Mouse (Mus musculus) left cerebral cortex, adult 18-20 months (tissue): ENCODE results near the gene Fgf14. TPM values are rescaled to one million over a fixed set of nuclear protein-coding genes. Genes with fewer than 3 reads are reported as not detected.
A peak's percentile ranks its signal among the peaks of the same experiment; 100 is the strongest.
"Not testable (repeated sequence)": the region's sequence is repeated elsewhere in the genome, so short reads cannot be mapped to it uniquely, and the experiment has no call there.

ENCODE experiments used
- DNase-seq, 2 experiments: peaks; one replicate each; pipeline ENCODE4 v3.0.0; 2021 to 2022; ENCODE audit warnings: low spot score in 2 of 2, mixed read lengths in 1 of 2
- total RNA-seq, 2 experiments: library from RNA; stranded (reverse); gene quantifications; 2 replicates each; pipeline ENCODE4 v1.2.3; 2021

The Fgf14 gene
- total RNA-seq, 2 experiments from 2014 or later = 53.5 to 54.5 TPM

DNA sequence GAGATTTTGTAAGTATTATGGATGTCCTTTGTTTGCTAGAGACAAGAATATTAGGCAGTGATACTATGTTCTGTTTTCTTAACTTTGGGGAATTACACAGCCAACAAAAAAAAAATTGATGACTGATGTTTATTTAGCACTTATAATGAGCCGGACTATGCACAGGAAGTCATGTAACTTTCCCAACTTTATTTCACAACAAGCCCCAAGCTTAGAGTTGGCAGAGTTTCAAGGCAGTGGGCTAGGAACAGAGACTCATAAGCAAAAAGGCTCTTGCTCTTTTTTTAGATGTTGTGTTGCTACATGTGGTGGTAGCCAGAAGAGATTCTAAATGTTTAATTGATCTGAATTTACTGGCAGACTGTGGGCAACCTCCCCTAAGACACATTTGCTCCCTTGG is 191.7 kb downstream of the Fgf14 start:
- DNase-seq = peak in 1 of 2 experiments; percentile 12

DNA sequence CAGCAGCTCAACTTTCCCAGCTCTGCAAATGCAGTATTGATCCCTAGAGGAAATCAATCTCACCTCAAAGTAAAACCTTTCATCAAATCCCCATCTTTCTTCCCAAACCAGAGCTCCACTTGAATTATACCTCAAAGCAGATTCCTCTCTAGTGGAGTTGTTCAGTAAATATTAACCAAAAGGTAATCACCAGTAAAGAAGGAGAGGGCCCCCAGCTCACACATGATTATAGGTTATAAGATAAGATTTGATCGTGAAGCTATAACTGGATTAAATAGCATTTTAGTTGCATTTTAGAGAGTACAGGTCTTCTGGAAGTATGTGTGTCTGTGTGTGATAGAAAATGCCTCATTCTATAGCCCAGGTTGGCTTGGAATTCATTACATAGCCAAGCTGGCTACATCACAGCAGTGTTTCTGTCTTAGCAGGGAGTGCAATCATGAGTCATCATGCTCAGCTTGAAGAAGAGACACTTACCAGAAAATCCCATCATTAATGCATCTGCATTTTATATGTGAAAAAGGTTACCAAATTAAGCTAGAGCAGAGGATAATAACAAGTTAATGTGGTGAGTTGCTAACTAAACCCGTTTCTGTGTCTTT is 202.8 kb downstream of the Fgf14 start:
- no peak for DNase-seq

DNA sequence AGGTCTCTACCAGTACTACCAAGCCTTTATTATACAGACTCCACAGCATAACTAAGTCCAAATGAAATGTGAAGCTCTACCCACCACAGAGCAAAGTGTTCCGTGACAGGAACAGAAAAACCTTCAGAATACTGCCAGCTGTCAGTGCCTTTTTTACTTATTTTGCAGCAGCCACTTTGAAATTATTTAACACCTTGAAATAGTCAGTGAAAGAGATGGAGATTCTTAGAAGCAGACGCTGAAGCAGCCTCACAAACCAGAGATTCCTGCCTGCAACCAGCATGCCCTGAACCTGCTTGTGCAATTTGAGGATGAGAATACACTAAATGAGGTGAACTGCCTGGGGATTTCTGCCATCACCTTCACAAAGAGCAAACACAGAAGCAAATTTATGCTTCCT is 206.0 kb downstream of the Fgf14 start:
- no peak for DNase-seq

DNA sequence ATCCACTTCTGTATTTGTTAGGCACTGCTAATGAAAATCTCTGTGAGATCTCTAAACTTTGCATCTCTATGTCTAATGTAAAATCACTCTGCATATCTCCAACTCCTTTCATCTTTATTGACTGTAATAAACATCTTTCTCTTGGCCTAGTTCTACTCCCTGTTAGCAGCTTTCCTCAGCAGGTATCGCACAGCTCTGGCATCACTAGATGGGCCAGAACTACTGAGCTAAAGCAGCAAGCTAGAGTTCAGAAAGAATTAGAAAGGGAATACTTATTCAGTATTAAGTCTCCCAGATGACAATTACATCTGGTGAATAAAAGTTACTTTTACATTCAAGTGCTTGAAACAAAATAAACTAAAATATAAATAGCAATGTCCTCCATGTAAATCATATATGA is 221.8 kb downstream of the Fgf14 start:
- no peak for DNase-seq

DNA sequence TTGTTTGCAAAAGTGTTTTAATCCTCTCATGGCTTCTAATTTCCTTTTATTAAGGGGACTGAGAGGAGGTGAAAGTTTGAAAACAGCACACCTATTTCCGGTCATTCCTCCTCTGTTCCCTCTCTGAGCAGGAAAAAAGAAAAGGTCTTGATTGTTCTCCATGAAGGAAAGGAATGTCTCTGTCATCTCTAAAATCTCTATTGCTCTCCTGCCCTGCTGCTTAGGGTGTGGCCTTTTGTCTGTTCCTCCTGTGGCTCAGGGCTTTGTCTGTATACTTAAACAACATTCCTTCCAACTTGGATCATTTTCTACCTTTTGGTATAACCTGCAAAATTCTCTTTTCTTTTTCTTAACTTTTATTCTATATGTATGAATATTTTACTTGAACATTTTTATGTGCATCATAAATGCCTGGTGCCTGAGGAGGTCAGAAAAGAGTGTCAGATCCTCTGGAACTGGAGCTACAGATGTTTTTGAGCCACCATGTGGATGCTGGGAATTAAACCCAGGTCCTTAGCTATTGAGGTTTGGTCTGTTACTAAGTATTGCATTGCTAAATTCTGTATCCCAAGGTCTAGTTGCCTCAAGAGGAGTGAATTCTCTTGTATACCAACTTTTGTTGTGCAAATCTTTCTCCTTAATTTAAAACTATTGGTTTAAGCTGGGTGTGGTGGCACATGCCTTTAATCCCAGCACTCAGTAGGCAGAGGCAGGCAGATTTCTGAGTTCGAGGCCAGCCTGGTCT is 230.7 kb downstream of the Fgf14 start:
- DNase-seq = no peak

DNA sequence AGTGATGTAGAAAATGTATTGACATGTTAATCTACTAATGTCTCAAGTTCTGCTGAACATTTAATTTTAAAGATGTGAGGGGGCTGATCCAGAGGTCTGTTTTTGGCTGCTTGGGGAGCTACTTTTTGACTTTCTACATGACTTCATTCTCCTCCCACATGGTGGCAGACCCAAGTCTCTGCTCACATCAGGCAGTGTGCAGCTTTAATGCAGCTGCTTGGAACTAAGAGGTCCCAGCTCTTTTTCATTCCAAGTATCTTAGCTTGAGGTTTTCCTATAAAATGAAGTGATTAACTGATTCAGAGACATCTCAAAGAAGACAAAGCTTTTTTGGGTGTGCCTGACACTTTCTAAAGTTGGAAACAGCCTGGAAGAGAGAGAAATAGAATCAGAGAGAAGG is 232.1 kb downstream of the Fgf14 start:
- DNase-seq = no peak

DNA sequence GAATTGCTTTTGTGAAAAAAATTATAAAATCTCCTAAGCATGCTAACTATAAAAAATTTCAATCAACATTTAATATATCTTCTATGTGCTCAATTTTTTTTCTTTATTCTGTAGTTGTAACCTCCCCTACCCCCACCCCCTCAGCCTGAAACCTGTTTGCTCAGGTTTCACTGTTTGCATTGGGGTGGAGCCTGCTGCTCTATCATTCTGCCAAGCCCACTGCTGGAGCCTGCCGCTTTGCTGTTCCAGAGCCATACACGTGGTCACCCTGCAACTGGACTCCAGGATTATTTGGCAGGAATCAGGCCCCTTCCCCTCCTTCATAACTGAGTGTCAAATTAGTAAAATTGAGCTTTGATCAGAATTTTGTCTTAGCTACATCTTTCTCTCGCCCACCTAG is 237.6 kb downstream of the Fgf14 start:
- not testable (repeated sequence) for DNase-seq

DNA sequence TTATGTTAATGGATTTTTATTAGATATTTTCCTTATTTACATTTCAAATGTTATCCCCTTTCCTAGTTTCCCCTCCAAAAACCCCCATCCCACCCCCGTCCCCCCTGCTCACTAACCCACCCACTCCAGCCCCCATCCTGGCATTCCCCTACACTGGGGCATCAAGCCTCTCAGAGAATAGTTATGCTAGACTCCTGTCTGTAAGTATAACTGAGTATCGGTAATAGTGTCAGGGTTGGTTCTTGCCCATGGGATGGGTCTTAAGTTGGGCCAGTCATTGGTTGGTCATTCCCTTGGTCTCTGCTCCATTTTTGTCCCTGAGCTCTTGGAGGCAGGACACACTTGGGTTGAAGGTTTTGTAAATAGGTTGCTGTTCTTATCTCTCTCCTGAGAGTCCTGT is 265.0 kb downstream of the Fgf14 start:
- no peak for DNase-seq

DNA sequence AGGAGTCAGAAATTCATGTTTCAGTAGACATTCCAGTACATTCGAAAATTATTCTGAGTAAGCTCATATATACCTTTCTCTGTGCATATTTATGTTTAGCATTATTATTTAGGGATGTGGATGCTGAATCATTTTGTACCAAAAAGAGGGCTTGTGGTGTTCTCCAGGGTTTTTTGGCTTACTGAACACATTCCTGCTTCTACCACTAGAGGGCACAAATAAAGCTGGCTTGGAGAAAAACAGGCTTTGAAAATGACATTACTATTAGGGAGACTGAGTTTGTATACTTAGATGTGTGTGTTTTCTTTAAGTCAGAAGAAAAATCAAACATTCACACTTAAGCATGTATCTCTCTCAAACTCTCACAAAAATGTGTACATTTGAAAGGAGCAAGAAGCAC is 266.0 kb downstream of the Fgf14 start:
- peak in 1 of 2 experiments; percentile 22 for DNase-seq

DNA sequence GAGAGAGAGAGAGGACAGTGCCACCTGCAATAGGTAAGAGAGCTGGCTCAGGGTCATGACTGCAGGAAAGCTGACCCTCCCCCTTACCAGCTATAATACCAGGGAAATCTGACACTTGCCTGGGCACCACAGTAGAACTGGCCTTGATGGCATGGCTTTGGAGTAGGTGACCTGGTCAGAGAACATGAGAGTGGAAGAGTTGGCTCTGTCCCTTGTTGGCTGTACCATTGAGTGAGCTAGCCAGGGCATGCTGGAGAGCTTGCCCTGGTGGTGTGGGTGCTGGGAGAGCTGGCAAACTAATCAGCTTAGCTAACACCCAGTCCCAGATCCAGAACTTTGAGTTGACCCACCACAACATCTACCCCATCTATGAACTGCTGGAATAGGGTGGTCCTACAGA is 348.5 kb downstream of the Fgf14 start:
- no peak for DNase-seq

DNA sequence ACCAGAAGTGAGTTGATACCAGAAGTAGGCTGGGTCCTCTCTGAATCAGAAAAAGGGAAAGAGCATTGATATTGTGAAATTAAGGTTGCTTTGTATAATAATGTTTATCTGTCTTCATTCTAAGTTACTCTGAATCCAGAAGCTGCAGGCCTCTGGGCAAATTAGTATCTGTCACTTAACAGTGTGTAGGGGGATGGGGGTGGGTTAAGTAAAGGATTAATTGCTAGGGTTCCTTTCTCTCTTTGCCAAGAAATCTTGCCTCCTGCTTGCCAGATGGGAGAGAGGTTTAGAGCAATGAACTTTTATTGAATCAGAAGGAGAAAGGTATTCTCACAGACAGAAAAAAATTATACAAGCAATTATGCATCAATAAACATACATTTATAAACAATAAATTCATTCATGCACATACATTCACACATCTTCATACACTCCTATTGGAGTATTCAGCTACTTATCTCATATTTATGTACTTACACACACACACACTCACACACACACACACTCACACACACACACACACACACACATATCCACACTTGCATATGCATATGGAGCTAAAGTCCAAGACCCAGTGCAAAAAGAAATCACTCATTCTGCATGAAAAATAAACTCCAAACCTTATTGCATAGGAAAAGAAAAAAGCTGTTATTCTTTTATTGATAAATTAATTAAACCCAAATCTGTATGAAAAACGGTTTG is 357.8 kb downstream of the Fgf14 start:
- no peak for DNase-seq

DNA sequence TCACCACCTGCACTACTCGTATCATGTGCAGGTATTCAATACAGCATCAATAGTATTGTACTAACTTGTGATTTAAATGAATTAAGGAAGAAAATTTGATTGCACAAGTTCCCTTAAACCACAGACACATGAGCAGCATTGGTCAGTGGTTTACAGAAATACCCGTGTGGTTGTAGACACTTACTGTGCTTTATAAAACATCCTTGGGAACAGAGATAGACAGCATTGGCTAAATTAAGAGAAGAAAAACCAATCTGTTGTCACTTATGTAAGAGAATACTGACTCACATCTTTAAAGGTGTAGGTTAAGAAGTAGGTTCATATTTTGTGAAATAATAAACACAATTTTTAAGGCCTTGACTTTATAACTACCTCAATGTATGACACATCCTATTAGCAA is 361.4 kb downstream of the Fgf14 start:
- no peak for DNase-seq

DNA sequence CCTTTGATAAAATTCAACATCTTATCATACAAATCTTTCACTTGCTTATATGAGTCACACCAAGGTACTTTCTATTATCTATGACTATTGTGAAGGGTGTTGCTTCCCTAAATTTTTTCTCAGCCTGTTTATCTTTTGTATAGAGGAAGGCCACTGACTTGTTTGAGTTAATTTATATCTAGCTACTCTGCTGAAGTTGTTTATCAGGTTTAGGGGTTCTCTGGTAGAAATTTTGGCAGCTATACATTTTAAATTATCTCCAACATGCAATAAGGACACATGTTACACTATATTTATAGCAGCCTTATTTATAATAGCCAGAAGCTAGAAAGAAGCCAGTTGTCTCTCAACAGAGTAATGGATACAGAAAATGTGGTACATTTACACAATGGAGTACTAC is 389.9 kb downstream of the Fgf14 start:
- DNase-seq = no peak

DNA sequence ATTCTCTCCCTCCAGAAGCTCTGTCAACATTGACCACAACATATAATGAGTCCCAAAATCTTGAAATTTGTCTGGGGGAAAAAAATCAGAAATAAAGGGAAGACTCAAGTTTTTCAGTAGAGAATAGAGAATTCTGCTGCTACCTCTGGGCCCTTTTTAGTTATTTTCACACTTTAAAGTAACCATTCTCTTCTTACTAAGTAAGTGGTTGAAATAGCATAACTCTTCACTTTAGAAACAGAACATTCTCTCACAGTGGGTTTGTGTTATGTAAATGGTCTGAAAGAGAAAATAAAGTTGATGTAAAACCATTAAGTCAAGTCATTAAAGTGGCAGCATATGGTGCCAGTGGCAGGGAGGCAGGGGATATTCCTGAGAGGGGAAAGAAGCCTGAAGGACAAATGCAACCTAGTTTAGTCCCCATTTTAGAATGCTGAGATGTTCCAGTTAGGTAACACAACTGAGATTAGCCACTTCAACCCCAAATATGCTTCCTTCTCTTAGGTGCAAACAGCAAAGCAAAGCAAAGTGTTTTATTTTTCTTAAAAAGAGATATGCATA is 398.5 kb downstream of the Fgf14 start:
- DNase-seq = no peak

DNA sequence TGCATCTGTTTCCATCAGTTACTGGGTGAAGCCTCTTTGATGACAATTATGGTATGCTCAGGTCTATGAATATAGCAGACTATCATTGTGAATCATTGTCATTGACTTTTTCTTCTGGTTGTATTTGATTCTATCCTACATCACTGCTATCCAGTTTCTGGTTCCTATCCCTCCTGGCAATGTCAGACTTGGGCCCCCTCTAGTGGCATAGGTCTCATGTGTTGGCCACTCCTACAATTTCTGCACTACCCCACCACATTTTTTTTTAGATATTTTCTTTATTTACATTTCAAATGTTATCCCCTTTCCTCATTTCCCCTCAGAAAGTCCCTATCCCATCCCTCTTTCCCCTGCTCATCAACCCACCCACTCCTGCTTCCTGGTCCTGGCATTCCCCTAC is 409.9 kb downstream of the Fgf14 start:
- DNase-seq = no peak

DNA sequence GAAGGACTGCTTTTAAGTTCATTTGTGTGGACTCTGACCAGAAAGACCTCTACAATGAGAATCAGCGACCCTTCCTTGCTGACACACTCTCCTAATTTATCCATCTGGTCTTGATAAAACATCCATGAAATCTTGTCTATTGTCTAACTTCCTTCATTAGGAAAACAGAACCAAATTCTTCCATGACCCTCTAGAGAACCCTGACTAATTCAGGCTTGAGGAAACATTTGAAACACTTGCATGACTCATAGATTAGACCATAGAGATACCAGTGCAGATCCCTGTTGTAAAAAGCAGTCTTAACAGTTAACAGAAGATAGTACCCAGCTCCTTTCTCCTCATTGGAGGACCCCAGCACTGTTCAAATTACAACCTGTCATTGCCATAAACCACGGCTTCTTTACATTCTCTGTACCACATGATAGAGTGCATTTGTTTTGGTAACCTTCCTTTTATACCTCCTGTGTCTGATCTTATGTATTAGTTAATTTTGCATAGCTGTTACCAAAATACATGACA is 412.3 kb downstream of the Fgf14 start:
- DNase-seq = no peak

DNA sequence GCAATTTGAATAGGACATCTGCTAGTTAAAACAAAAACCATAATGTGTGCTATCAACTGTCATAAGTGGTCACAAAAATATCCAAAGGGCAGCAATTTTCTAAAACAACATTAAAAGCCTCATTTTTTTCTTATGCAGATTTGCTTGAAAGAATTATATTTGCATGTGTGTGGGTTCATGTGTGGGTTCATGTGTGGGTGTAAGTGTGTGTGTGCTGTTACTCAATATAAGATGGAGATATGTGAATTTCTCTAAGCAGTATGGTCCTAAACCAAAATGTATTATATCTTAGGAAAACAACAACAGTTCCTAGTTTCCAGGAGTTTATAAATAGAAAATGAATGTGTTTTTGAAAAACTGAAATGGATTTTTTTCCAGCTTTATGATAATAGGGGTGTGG is 413.7 kb downstream of the Fgf14 start:
- DNase-seq = peak in 1 of 2 experiments; percentile 9

DNA sequence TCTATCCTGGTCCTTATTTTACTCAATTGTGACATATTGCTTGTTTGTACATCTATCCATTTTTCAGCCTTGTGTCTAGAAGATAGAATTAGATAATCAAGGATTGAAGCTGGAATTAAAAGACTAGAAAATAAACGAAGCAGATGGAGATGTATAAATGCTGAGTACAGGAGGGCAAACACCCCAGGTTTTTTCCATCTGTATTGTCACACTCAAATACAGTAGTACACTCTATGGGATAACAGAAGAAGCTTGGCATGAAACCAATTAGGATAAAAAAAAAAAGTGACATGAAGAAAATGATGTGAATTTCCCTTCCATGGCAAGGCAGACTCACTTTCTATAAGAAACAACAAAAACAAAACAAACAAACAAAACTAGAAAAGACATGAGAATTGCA is 429.4 kb downstream of the Fgf14 start:
- no peak for DNase-seq

DNA sequence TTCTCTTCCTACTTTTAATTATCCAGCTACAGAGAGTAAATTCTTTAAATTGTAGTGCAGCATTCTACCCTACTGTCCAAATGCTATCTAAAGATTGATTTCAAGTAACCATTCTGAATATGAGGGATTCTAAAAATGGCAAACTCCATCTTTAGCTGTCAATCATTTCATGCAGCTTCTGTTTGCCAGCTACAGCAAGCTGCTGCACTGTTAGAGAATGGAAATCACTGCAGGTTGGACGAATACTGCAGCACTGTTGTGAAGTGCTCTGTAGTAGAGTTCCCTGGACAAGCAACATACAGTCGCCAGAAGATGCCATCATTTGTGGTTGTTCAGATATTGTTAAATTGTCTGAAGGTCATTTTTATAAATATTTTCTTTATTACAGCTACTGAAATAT is 453.5 kb downstream of the Fgf14 start:
- DNase-seq = no peak

DNA sequence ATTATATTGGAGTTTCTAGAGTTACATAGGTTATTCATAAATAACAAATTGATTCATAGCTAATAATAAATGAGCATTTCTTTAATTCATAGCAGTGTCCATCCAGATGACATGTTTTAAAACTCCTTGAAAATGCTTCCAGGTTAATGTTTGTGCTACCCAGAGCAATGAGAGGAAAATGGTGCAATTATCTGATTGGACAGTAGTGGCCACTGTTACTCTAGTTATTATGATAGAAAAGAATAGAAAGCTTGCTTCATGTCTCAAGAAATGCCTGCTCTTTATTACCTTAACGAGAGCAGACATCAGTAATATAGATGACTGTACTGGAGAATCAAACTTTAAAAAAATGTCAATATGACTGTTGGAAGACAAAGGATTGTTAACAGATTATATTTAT is 454.5 kb downstream of the Fgf14 start:
- peak in 1 of 2 experiments; percentile 42 for DNase-seq

DNA sequence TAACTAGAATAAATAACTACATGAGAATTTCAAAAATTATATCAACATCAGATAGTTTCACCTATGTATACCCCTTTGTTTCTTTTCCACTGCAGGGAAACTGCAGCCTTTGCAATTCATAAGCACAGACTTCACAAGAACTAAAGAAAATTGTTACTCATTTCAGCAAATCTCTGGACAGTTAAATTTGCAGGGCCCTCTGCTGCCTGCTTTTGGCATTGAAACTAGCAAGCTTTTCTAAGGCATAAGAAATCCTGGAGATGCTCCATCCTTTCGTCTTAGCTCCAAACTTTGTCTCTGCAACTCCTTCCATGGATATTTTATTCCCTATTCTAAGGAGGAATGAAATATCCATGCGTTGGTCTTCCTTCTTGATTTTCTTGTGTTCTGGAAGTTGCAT is 455.9 kb downstream of the Fgf14 start:
- peak; percentile 13 to 23 for DNase-seq

DNA sequence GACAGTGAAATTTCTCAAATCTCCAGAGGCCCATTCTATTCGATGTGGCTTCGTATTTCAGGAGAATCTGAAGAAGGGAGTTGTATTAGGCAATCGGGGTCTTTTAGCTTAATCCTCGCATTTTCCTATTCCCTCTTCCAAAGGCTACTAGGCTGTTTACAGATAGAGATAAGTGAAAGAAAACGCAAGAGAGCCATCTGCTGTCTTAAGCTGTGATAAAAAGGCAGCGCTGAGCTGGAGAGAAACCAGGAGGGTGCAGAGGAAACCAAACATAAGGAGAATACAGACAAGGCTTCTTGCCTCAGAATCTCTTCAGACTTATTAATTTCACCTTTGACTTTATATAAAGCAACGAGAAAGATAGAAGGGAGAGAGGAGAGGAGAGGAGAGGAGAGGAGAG is 481.1 kb downstream of the Fgf14 start:
- DNase-seq = peak; percentile 26 to 49
